11 mouse cellular contexts compared by ENCODE assay signal in the genomic region with DNA sequence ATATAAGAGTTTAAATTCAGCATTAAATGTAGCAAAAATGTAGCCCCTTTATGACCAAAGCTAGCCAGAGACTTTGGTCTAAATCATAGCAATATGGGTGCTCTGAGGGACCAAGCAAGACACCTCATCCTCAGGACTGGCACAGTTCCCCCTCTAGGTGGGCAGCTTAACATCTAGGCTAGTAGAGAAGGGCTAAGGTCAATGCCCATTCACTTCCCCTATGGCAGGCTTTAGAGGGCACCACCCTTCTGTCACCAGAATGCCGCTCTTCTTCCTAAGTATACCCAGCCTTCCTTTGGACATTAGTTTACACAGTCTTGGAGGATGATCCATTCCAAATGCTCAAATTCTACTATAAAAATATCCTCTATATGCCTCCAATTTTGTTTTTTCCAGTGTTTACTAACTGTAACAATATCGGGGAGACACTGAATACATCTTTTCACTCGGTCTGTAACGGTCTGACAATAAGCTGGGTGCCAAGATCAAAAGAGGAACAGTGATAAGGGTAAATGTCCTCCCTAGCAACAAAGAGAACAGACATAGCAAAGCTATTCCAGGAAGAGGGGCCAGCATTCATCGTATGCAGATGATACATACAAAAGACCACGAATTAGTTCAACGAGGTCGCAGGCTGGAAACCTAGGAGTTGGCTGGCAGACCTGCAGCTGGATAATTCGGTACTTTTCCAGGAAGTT. TPM values are rescaled to one million over a fixed set of nuclear protein-coding genes. Genes with fewer than 3 reads are reported as not detected.
A peak's percentile ranks its signal among the peaks of the same experiment; 100 is the strongest.
DNase-seq lines count a peak whose midpoint lies in the region; ATAC-seq and TF ChIP-seq lines count a peak whose summit lies in the region.
"Had no signal": no experiment of that assay in that cellular context is flagged by ENCODE, and none has a peak within 500 bp of the region (broad histone marks: within the 10 kb centered on the region; RNA-seq: fewer than 3 reads in every experiment).

No protein-coding gene starts in this region.

- no peak for TF ChIP-seq CTCF in MEL (IDR thresholded peaks at IDR 0.05 in 2 of 3, conservative IDR thresholded peaks at IDR 0.05 in 1 of 3; ENCODE audit: control insufficient read depth in 1 of 3, insufficient read depth in 1 of 3, low read depth in 2 of 3, low read length in 3 of 3, poor library complexity in 1 of 3, severe bottlenecking in 1 of 3)

- no peak for ATAC-seq in hindbrain, embryonic 15.5 days (ENCODE audit: low FRiP score, low read depth)
- no peak for ATAC-seq in hindbrain, embryonic 14.5 days (ENCODE audit: low FRiP score)

- H3K4me2 ChIP-seq in hindbrain, embryonic 15.5 days, result 0 out of 2 replicates have a peak overlapping the region, but pooled peaks have one; percentile 2
- H3K4me2 ChIP-seq in hindbrain, embryonic 14.5 days (replicated peaks), result no peak overlapping the region
- H3K4me2 ChIP-seq: midbrain, embryonic 11.5 days had no signal

- no peaks in the 10 kb centered on the region for H3K79me2 ChIP-seq in MEL (ENCODE audit: control insufficient read depth, insufficient read depth, low read length, poor library complexity)

- TF ChIP-seq EP300 in MEL (IDR thresholded peaks at IDR 0.05; ENCODE audit: low read depth in 1 of 2, low read length in 2 of 2), result peak; percentile 89 to 93

- no peak overlapping the region for H3K4me3 ChIP-seq in hindbrain, embryonic 15.5 days
- H3K4me3 ChIP-seq in hindbrain, embryonic 14.5 days (replicated peaks; ENCODE audit: low read length), result no peak overlapping the region
- H3K4me3 ChIP-seq in MEL (ENCODE audit: control insufficient read depth in 1 of 2, insufficient read depth in 1 of 2, low read depth in 2 of 2, low read length in 2 of 2), result peak overlapping the region; percentile 59 to 71

- no peaks in the 10 kb centered on the region for H3K27me3 ChIP-seq in hindbrain, embryonic 15.5 days
- H3K27me3 ChIP-seq in hindbrain, embryonic 14.5 days (ENCODE audit: control insufficient read depth, insufficient read depth, low read length), result no peaks in the 10 kb centered on the region
- H3K27me3 ChIP-seq in MEL (ENCODE audit: control insufficient read depth in 1 of 2, insufficient read depth in 2 of 2, low read length in 2 of 2), result no peaks in the 10 kb centered on the region

- no peak for TF ChIP-seq RAD21 in MEL (IDR thresholded peaks at IDR 0.05; ENCODE audit: low read depth, low read length)

- no peaks in the 10 kb centered on the region for H3K36me3 ChIP-seq in hindbrain, embryonic 15.5 days
- H3K36me3 ChIP-seq in hindbrain, embryonic 14.5 days (replicated peaks; ENCODE audit: control insufficient read depth, insufficient read depth), result no peaks in the 10 kb centered on the region
- peaks cover 0 to 33% of the 10 kb centered on the region in 2 experiments; a peak in 2 of 4 replicates for H3K36me3 ChIP-seq in MEL (ENCODE audit: control insufficient read depth in 1 of 2, insufficient read depth in 2 of 2, low read length in 2 of 2)

- no peak overlapping the region for H3K9ac ChIP-seq in hindbrain, embryonic 15.5 days
- no peak overlapping the region for H3K9ac ChIP-seq in hindbrain, embryonic 14.5 days
- peak overlapping the region; percentile 50 for H3K9ac ChIP-seq in MEL (ENCODE audit: control insufficient read depth, low read depth, low read length, poor library complexity, severe bottlenecking)

- peak in 1 of 2 experiments; percentile 38; a peak in 1 of 4 replicates for TF ChIP-seq POLR2A in MEL (IDR thresholded peaks at IDR 0.05; ENCODE audit: control insufficient read depth in 1 of 2, insufficient read depth in 1 of 2, low read depth in 1 of 2, low read length in 2 of 2, poor library complexity in 1 of 2)

- 48% methylated on average over 9 of the region's 9 CpGs for WGBS in hindbrain, embryonic 15.5 days
- WGBS in hindbrain, embryonic 14.5 days, result 47% methylated on average over 9 of the region's 9 CpGs

- H3K4me1 ChIP-seq in hindbrain, embryonic 15.5 days (replicated peaks), result no peaks in the 10 kb centered on the region
- H3K4me1 ChIP-seq in hindbrain, embryonic 14.5 days (replicated peaks; ENCODE audit: control insufficient read depth, insufficient read depth, low read length), result no peaks in the 10 kb centered on the region
- peaks cover 24 to 29% of the 10 kb centered on the region in 2 experiments for H3K4me1 ChIP-seq in MEL (ENCODE audit: control insufficient read depth in 1 of 2, insufficient read depth in 2 of 2, low read length in 2 of 2)

- H3K9me3 ChIP-seq in hindbrain, embryonic 15.5 days, result no peaks in the 10 kb centered on the region
- no peaks in the 10 kb centered on the region for H3K9me3 ChIP-seq in hindbrain, embryonic 14.5 days (ENCODE audit: control insufficient read depth, low read length)
- no peaks in the 10 kb centered on the region for H3K9me3 ChIP-seq in MEL (replicated peaks; ENCODE audit: insufficient read depth, low read length)

- H3K27ac ChIP-seq in hindbrain, embryonic 15.5 days (replicated peaks), result no peak overlapping the region
- no peak overlapping the region for H3K27ac ChIP-seq in hindbrain, embryonic 14.5 days
- peak overlapping the region; percentile 86 for H3K27ac ChIP-seq in MEL (ENCODE audit: control insufficient read depth, low read depth, low read length)

- DNase-seq in hindbrain, embryonic 14.5 days (ENCODE audit: low spot score), result no peak
- peak; percentile 84 for DNase-seq in MEL (ENCODE audit: low read depth, low spot score)
- peak; percentile 17 for DNase-seq in heart, postnatal 4 days
- peak; percentile 43 for DNase-seq in lung, postnatal 25 days (ENCODE audit: low spot score)
- DNase-seq in left cerebral cortex, adult 8-10 months (ENCODE audit: low spot score in 2 of 2), result no peak
- DNase-seq in cerebellum, postnatal 14 days, result no peak
- DNase-seq in urinary bladder, postnatal 36 days (ENCODE audit: low spot score in 2 of 2), result no peak
- DNase-seq: adrenal gland, postnatal 25 days; right cerebral cortex, adult 18-20 months had no signal

TF ChIP-seq in MEL, 35 proteins besides CTCF, POLR2A, EP300 and RAD21 (continues in another document):
- TF ChIP-seq ZMIZ1 (IDR thresholded peaks at IDR 0.05; ENCODE audit: low read depth, low read length) (no peak; the same call in 1 of the 2 replicates), JUND (IDR thresholded peaks at IDR 0.05; ENCODE audit: low read depth, low read length) (0 out of 2 replicates have a peak, but pooled peaks have one; percentile 36), GABPA (IDR thresholded peaks at IDR 0.05; ENCODE audit: low read depth, low read length) (no peak), GATA1 (IDR thresholded peaks at IDR 0.05; ENCODE audit: low read depth, low read length) (peak; percentile 80), BHLHE40 (IDR thresholded peaks at IDR 0.05; ENCODE audit: borderline replicate concordance, low read depth, low read length) (no peak; the same call in 1 of the 2 replicates), CHD2 (IDR thresholded peaks at IDR 0.05; ENCODE audit: low read length) (no peak), ZNF384 (IDR thresholded peaks at IDR 0.05; ENCODE audit: low read depth, low read length) (peak; percentile 34; the same call in 1 of the 2 replicates), MAX (IDR thresholded peaks at IDR 0.05; ENCODE audit: low read length) (no peak; the same call in 1 of the 2 replicates), ZKSCAN1 (IDR thresholded peaks at IDR 0.05; ENCODE audit: low read depth, low read length) (no peak), TBP (IDR thresholded peaks at IDR 0.05; ENCODE audit: low read depth, low read length) (0 out of 2 replicates have a peak, but pooled peaks have one; percentile 38), MEF2A (IDR thresholded peaks at IDR 0.05; ENCODE audit: extremely low read depth, insufficient replicate concordance, low read depth, low read length, poor library complexity, severe bottlenecking) (no peak), MAFK (IDR thresholded peaks at IDR 0.05; ENCODE audit: borderline replicate concordance, low read depth, low read length) (no peak), KAT2A (conservative IDR thresholded peaks at IDR 0.05; ENCODE audit: low read depth, low read length) (no peak), E2F4 (IDR thresholded peaks at IDR 0.05; ENCODE audit: borderline replicate concordance, low read depth, low read length) (no peak), ELF1 (IDR thresholded peaks at IDR 0.05; ENCODE audit: low read depth, low read length) (peak; percentile 60), MAZ (IDR thresholded peaks at IDR 0.05; ENCODE audit: low read depth, low read length) (peak; percentile 43; the same call in 1 of the 2 replicates), USF2 (IDR thresholded peaks at IDR 0.05; ENCODE audit: borderline replicate concordance in 1 of 2, insufficient read depth in 1 of 2, low read depth in 1 of 2, low read length in 2 of 2) (no peak), HCFC1 (IDR thresholded peaks at IDR 0.05; ENCODE audit: low read depth, low read length) (0 out of 2 replicates have a peak, but pooled peaks have one; percentile 13), NELFE (IDR thresholded peaks at IDR 0.05; ENCODE audit: low read depth, low read length) (peak; percentile 43; the same call in 1 of the 2 replicates), NRF1 (IDR thresholded peaks at IDR 0.05; ENCODE audit: insufficient read depth, low read depth, low read length, poor library complexity, severe bottlenecking) (no peak), TAL1 (IDR thresholded peaks at IDR 0.05; ENCODE audit: low read length) (no peak), MXI1 (IDR thresholded peaks at IDR 0.05; ENCODE audit: low read depth, low read length) (peak; percentile 34; the same call in 1 of the 2 replicates), SMC3 (IDR thresholded peaks at IDR 0.05; ENCODE audit: low read depth, low read length) (no peak), MYC (IDR thresholded peaks at IDR 0.05; ENCODE audit: low read depth, low read length) (peak; percentile 31; the same call in 1 of the 2 replicates), ZC3H11A (IDR thresholded peaks at IDR 0.05; ENCODE audit: low read depth, low read length) (no peak), SIN3A (IDR thresholded peaks at IDR 0.05; ENCODE audit: low read length) (peak; percentile 84; the same call in 1 of the 2 replicates), USF1 (IDR thresholded peaks at IDR 0.05; ENCODE audit: low read depth, low read length) (no peak), POLR2AphosphoS5 (IDR thresholded peaks at IDR 0.05; ENCODE audit: borderline replicate concordance, low read depth, low read length) (no peak)

RNA-seq across cellular contexts. Expression of a gene that starts 41.8 kb away (rescaled TPM):
- polyA plus RNA-seq in hindbrain, embryonic 15.5 days (2015; fragmentation: Nextera tagmentation; extraction: Ambion mirVana), result 30.6 and 31.4 TPM in 2 replicates
- polyA plus RNA-seq in hindbrain, embryonic 14.5 days (2014; fragmentation: Nextera tagmentation; extraction: Ambion mirVana), result 25.0 and 30.7 TPM in 2 replicates
- total RNA-seq in MEL (2012; rRNA removed), result 0.08 and 0.10 TPM in 2 replicates
- polyA plus RNA-seq in MEL (2012; ENCODE audit: insufficient read depth in 1 of 2, insufficient read length in 2 of 2, low read depth in 1 of 2, low replicate concordance in 2 of 2, missing spikeins in 1 of 2), result under 1 TPM in 1 of 2 experiments, not detected in 1; 0.13 TPM
- total RNA-seq in heart, postnatal 4 days (2021), result 100 to 1,000 TPM; 103 to 111 TPM
- total RNA-seq in left cerebral cortex, adult 8-10 months (2022), result 100 to 1,000 TPM in 3 of 4 experiments, 10 to 100 TPM in 1; 85.9 to 113 (median 105) TPM

Comparison
In these comparisons a context has a peak if more than half of its experiments do, and no peak if none do; other contexts are left out.
1. H3K4me3 ChIP-seq: peak in MEL (2 of 2); none in hindbrain, embryonic 15.5 days (single experiment) and hindbrain, embryonic 14.5 days (single experiment).
2. DNase-seq: peak in MEL (single experiment), heart, postnatal 4 days (single experiment) and lung, postnatal 25 days (single experiment); none in hindbrain, embryonic 14.5 days (single experiment), left cerebral cortex, adult 8-10 months (0 of 2), cerebellum, postnatal 14 days (0 of 2) and urinary bladder, postnatal 36 days (0 of 2).
3. RNA of a gene that starts 41.8 kb away (total RNA-seq): 103 to 111 TPM in heart, postnatal 4 days and 85.9 to 113 TPM in left cerebral cortex, adult 8-10 months; 0.08 to 0.10 TPM in MEL; every median in the first group is over 10 times any median in the second.